Comparison of ENCODE assay signal across 10 mouse cellular contexts in the genomic region with DNA sequence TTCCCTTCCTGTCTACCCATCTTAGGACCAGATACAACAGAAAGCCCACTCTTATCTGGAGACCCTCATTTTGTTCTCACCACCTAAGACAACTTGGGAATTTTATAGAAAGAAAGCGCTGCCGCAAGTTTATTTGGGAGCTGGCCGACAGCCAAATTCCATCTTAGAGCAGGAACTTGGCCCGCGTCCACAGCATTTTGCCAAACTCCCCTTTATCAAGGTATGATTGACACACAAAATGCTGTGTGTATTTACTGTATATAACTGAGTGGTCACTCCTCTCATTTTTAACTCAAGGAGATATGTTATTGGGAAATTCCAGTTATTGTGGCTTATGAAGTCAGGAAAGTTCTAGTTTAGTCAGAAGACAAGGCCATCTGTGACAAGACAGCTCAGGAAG. TPM values are rescaled to one million over a fixed set of nuclear protein-coding genes. Genes with fewer than 3 reads are reported as not detected.
A peak's percentile ranks its signal among the peaks of the same experiment; 100 is the strongest.
DNase-seq lines count a peak whose midpoint lies in the region; ATAC-seq lines count a peak whose summit lies in the region.
"Had no signal": no experiment of that assay in that cellular context is flagged by ENCODE, and none has a peak within 500 bp of the region (broad histone marks: within the 10 kb centered on the region; RNA-seq: fewer than 3 reads in every experiment).

No protein-coding gene starts in this region.

- H3K27me3 ChIP-seq in liver, embryonic 12.5 days (replicated peaks) = peaks cover 8% of the 10 kb centered on the region; the same call in 1 of the 2 replicates
- peaks cover under 1% of the 10 kb centered on the region; the same call in 1 of the 2 replicates for H3K27me3 ChIP-seq in heart, embryonic 11.5 days (ENCODE audit: control insufficient read depth, insufficient read depth, low read length)
- H3K27me3 ChIP-seq: midbrain, embryonic 13.5 days had no signal

- no peak overlapping the region for H3K4me3 ChIP-seq in liver, embryonic 12.5 days
- no peak overlapping the region for H3K4me3 ChIP-seq in heart, embryonic 11.5 days (ENCODE audit: low read depth, low read length)
- H3K4me3 ChIP-seq: left cerebral cortex, adult 2 months; midbrain, embryonic 13.5 days had no signal

- no peak overlapping the region for H3K27ac ChIP-seq in liver, embryonic 12.5 days
- H3K27ac ChIP-seq in heart, embryonic 11.5 days (ENCODE audit: low read depth, low read length) = 0 out of 2 replicates have a peak overlapping the region, but pooled peaks have one; percentile 30
- H3K27ac ChIP-seq: left cerebral cortex, adult 2 months; midbrain, embryonic 13.5 days had no signal

- no peaks in the 10 kb centered on the region for H3K9me3 ChIP-seq in liver, embryonic 12.5 days (replicated peaks)
- no peaks in the 10 kb centered on the region for H3K9me3 ChIP-seq in heart, embryonic 11.5 days (replicated peaks; ENCODE audit: control insufficient read depth, low read length)
- H3K9me3 ChIP-seq: midbrain, embryonic 13.5 days had no signal

- H3K9ac ChIP-seq in liver, embryonic 12.5 days = no peak overlapping the region
- no peak overlapping the region for H3K9ac ChIP-seq in heart, embryonic 11.5 days (ENCODE audit: low read depth, low read length)
- H3K9ac ChIP-seq: midbrain, embryonic 13.5 days had no signal

- WGBS in liver, embryonic 12.5 days (ENCODE audit: insufficient replicate concordance) = 75% methylated on average over 5 of the region's 5 CpGs
- 31% methylated on average over 5 of the region's 5 CpGs for WGBS in heart, embryonic 11.5 days (ENCODE audit: insufficient replicate concordance)

- no peak overlapping the region for H3K4me2 ChIP-seq in liver, embryonic 12.5 days
- peak overlapping the region; percentile 44 for H3K4me2 ChIP-seq in heart, embryonic 11.5 days
- H3K4me2 ChIP-seq: midbrain, embryonic 13.5 days had no signal

- peaks cover 4% of the 10 kb centered on the region; the same call in 1 of the 2 replicates for H3K4me1 ChIP-seq in liver, embryonic 12.5 days
- peaks cover 23% of the 10 kb centered on the region for H3K4me1 ChIP-seq in heart, embryonic 11.5 days (ENCODE audit: control insufficient read depth, insufficient read depth, low read length)
- H3K4me1 ChIP-seq: midbrain, embryonic 13.5 days had no signal

- DNase-seq in liver = peak; percentile 37
- DNase-seq in heart, postnatal 36 days = peak; percentile 38 to 66
- peak; percentile 67 for DNase-seq in lung, postnatal 10 days
- no peak for DNase-seq in layer of hippocampus, adult 9-11 months
- DNase-seq: cerebellum, adult 2 months had no signal

- intact Hi-C loops in heart, postnatal 36 days (cut with DNase I) = no loop called here

- ATAC-seq in liver, embryonic 12.5 days = no peak
- ATAC-seq in heart, embryonic 11.5 days (replicated peaks; ENCODE audit: insufficient number of reproducible peaks, low FRiP score, low TSS enrichment) = no peak
- ATAC-seq in megakaryocyte, adult 5-6 weeks (ENCODE audit: poor library complexity, severe bottlenecking) = no peak
- ATAC-seq: midbrain, embryonic 13.5 days had no signal

- no peaks in the 10 kb centered on the region for H3K36me3 ChIP-seq in liver, embryonic 12.5 days
- H3K36me3 ChIP-seq in heart, embryonic 11.5 days (ENCODE audit: control insufficient read depth, insufficient read depth, low read length) = no peaks in the 10 kb centered on the region
- H3K36me3 ChIP-seq: midbrain, embryonic 13.5 days had no signal

RNA-seq across cellular contexts. Expression of a gene that starts 8.2 kb away (rescaled TPM):
- polyA plus RNA-seq in liver, embryonic 12.5 days (2016; fragmentation: Nextera tagmentation; extraction: Ambion mirVana) = 0.73 and 1.0 TPM in 2 replicates
- 2.8 and 4.4 TPM in 2 replicates for polyA plus RNA-seq in heart, embryonic 11.5 days (2014; fragmentation: Nextera tagmentation; extraction: Ambion mirVana)
- total RNA-seq in heart, postnatal 36 days (2021) = 1 to 10 TPM; 1.3 to 1.5 TPM
- total RNA-seq in megakaryocyte, adult 5-6 weeks (2015) = not detected in 2 replicates
- 0.07 TPM in 1 of 2 replicates, not detected in the other for total RNA-seq in megakaryocyte, adult 5-6 weeks (2017)
